Mouse (Mus musculus) heart, adult 18-20 months (tissue): ENCODE measurements at regions not wholly inside any gene's neighbourhood (a gene's known extent, or its start where the extent isn't known, plus 50 kb on each side); places are given as distances from the start of the nearest gene placed in this dataset.
A peak's percentile ranks its signal among the peaks of the same experiment; 100 is the strongest.
"Not testable (repeated sequence)": the region's sequence is repeated elsewhere in the genome, so short reads cannot be mapped to it uniquely, and the experiment has no call there.

Experiments used
- DNase-seq, 2 experiments: peaks; one replicate each; pipeline ENCODE4 v3.0.0; 2021 to 2022; ENCODE audit warnings: mixed read lengths in 1 of 2

GRCm38 (mm10) chr2:21976831-21977230 lies 250.5 kb upstream of the Myo3a start:
- DNase-seq: peak; percentile 10 to 22

- DNase-seq: no peak
Measured at GRCm38 (mm10) chr2:21980177-21980576, 247.1 kb upstream of the Myo3a start.

DNA sequence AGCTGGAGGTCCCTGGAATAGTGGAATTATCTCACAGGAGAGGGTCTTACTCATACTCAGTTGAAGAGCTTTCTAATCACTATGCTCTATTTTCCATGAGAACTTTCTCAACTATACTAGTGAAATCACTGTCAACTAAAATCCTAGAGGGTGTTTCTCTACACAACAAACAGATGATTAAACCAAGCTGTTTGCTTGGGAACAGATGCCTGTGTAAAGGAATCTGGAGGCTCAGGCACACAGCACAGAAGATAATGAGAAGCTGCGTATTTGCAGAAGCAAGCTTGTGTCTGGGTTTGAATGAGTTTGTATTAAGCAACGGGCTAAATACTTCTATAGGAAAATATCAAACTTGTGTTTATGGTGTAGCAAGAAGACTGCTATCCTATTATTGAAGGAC lies 202.9 kb upstream of the Myo3a start:
- DNase-seq: no peak

- no peak for DNase-seq
Measured at GRCm38 (mm10) chr2:22026794-22027193, 200.5 kb upstream of the Myo3a start.

GRCm38 (mm10) chr2:22028569-22028968 lies 198.7 kb upstream of the Myo3a start:
- DNase-seq: no peak

- DNase-seq: no peak
Measured at GRCm38 (mm10) chr2:22029022-22029803, 198.1 kb upstream of the Myo3a start.

GRCm38 (mm10) chr2:22029804-22030194 lies 197.5 kb upstream of the Myo3a start:
- DNase-seq: no peak

GRCm38 (mm10) chr2:22036841-22037240 lies 190.5 kb upstream of the Myo3a start:
- DNase-seq: peak in 1 of 2 experiments; percentile 11

DNA sequence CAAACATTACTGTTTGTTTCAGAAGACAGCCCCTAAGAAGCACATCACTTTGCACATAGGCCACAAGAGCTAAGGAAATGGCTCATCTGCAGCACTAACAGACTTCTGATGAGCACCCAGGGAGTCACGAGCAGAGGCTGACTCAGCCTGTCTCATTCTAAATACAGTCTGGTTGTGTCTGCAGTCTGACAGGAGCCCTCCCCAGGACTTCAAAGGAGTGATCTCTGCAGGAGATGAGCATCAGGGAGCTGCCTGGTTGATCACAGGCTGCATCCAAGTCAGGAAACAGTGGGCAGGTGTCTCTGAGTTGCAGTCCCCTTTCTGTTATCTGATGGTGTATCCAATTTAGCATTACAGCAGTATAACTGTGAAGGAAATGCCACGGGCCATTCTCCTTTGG lies 188.5 kb upstream of the Myo3a start:
- no peak for DNase-seq

DNA sequence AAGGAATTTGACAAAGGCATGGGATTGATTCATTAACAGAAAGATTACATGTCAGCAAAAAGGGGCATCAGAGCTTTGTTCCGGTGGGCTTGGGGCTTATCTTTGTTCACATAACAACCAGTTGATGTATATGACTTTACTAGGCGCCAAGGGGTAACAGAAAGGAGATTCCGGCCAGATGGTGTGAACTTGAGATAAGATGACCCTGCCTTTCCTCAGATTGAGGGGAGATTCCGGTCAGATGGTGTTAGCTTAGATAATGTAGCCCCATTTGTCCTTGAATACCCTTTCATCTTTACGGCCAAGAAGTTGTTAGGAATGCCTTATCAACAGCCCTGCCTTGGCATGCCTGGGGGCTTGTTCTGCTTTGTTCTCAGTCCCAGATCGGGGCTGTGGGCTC lies 183.4 kb upstream of the Myo3a start:
- not testable (repeated sequence) for DNase-seq

DNA sequence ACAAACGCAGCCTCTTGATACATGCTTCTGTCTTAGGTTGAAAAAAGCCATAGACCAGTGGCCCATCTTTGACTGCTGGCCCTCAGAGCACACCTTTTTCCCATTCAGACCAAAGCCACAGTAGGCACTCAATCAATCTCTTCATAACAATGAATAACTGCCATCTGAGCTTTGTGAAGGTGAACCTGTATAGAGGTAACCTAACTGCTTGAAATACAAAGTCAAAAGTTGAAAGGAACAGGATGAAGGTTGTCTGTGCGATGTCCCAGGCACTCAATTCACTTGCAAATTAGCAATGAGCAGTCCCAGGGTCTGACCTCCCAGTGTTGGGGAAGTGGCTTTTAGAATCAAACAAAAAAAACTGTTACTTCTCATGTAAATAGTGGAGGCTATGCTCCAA lies 182.4 kb upstream of the Myo3a start:
- no peak for DNase-seq

GRCm38 (mm10) chr2:22047465-22047864 lies 179.8 kb upstream of the Myo3a start:
- DNase-seq: no peak

- no peak for DNase-seq
Measured at GRCm38 (mm10) chr2:22066535-22066934, 160.8 kb upstream of the Myo3a start.

DNA sequence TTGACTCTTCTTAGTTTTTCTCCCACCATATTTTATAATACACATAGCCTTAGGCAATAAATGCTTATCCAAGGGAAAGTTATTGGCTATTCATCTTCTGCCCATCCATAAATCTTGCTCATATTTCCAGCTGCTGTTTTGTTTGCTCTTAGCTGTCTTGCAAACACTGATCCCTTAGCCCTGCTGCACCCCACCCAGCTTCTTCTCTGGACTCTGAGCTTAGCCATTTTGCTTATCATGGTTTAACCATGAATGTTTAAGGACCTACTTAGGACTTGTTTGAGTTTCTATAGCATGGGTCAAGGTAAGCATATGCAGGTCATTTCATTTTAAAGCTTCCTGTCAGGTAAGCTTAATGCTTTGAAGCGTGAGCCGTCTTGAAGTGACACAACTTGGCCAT lies 130.5 kb upstream of the Myo3a start:
- DNase-seq: no peak

- DNase-seq: no peak
Measured at GRCm38 (mm10) chr2:22105150-22105549, 122.2 kb upstream of the Myo3a start.

DNA sequence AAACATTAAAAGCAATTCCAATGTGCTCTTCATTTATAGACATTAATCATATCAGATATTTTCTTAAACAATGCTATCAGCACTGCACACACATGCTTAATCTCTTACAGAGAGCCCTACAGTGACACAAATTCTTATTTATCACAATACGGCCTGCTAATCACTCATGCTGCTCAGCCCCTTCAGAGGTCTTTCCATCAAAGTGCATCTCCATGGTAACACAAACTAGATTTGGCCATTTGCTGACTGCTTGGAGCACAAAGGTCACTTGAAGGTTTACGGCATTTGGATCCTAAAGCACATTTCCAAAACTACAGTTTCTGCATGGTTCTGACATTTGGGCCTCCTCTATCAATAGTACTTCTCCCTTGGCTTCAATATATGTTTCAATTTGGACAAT lies 77.6 kb upstream of the Myo3a start:
- no peak for DNase-seq

GRCm38 (mm10) chr2:22156576-22156975 lies 70.7 kb upstream of the Myo3a start:
- DNase-seq: no peak

- no peak for DNase-seq
Measured at GRCm38 (mm10) chr2:22165443-22165842, 61.9 kb upstream of the Myo3a start.

DNA sequence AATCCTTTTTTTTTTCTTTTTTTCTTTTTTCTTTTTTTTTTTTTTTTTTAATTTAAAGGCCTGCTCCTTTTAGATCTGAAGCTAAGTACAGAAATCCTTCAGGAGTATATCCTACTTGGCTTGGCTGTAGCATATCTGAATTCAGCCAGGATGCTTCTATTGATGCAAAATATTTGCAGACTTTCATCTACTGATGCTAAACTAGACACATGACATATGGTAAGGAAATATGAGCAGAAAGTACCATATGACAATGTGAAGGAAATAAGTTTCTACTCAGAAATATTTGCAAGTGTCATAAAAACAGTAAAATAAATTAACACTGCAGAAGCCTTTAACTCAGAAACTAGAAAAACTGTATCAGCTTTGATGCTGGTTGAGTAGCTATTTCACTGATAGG lies 61.4 kb upstream of the Myo3a start:
- DNase-seq: no peak
